Mouse (Mus musculus) gastrocnemius, postnatal 4 days (tissue): ENCODE measurements around the gene Tdrd1. TPM values are rescaled to one million over a fixed set of nuclear protein-coding genes. Genes with fewer than 3 reads are reported as not detected.
"Not testable (repeated sequence)": the region's sequence is repeated elsewhere in the genome, so short reads cannot be mapped to it uniquely, and the experiment has no call there.

Experiments used
- DNase-seq, 2 experiments: peaks; one replicate each; pipeline ENCODE4 v3.0.0; 2021 to 2022; ENCODE audit warnings: low spot score in 2 of 2, mixed read lengths in 2 of 2
- long read RNA-seq, 2 experiments: library from polyadenylated mRNA; stranded (forward); transcript quantifications; one replicate each; pipeline ENCODE4 v2.0.0; 2021
- total RNA-seq, 2 experiments: library from RNA; stranded (reverse); gene quantifications; 2 replicates each; pipeline ENCODE4 v1.2.3; 2021

The Tdrd1 gene
- total RNA-seq: under 1 TPM; 0.23 to 0.29 TPM
- long read RNA-seq, experiment 1, partial matches to known transcripts: 0 of 1 reads
- long read RNA-seq, experiment 1, other reads (novel, unspliced or antisense): 1 of 1 reads
- long read RNA-seq, experiment 2: 0 reads

- DNase-seq: no peak
These were observed at the start of gene Tdrd1 for GRCm38 (mm10) chr19:56826047-56826631. Tdrd1 (plus strand) TSS chr19:56826209.

GRCm38 (mm10) chr19:56776719-56777382 lies 49.2 kb upstream of the Tdrd1 start:
- peak in 1 of 2 experiments; percentile 50 for DNase-seq

- DNase-seq: not testable (repeated sequence)
These were observed 47.5 kb upstream of the Tdrd1 start for GRCm38 (mm10) chr19:56778532-56778931.

- DNase-seq: no peak
These were observed 38.1 kb upstream of the Tdrd1 start for GRCm38 (mm10) chr19:56787911-56788310.

GRCm38 (mm10) chr19:56788952-56789351 lies 37.1 kb upstream of the Tdrd1 start:
- DNase-seq: no peak

GRCm38 (mm10) chr19:56797376-56797775 lies 28.6 kb upstream of the Tdrd1 start:
- no peak for DNase-seq

GRCm38 (mm10) chr19:56800226-56800625 lies 25.8 kb upstream of the Tdrd1 start:
- DNase-seq: no peak

- DNase-seq: no peak
These were observed 24.9 kb upstream of the Tdrd1 start for GRCm38 (mm10) chr19:56800930-56801655.

GRCm38 (mm10) chr19:56801656-56802351 lies 24.2 kb upstream of the Tdrd1 start:
- no peak for DNase-seq

- DNase-seq: no peak
These were observed 23.7 kb upstream of the Tdrd1 start for GRCm38 (mm10) chr19:56802352-56802746.

GRCm38 (mm10) chr19:56805366-56805765 lies 20.6 kb upstream of the Tdrd1 start:
- no peak for DNase-seq

GRCm38 (mm10) chr19:56807122-56807521 lies 18.9 kb upstream of the Tdrd1 start:
- no peak for DNase-seq

GRCm38 (mm10) chr19:56808771-56809170 lies 17.2 kb upstream of the Tdrd1 start:
- no peak for DNase-seq

- no peak for DNase-seq
These were observed 15.3 kb upstream of the Tdrd1 start for GRCm38 (mm10) chr19:56810641-56811146.

- peak; percentile 31 to 64 for DNase-seq
These were observed 14.4 kb upstream of the Tdrd1 start for GRCm38 (mm10) chr19:56811590-56811989.

- no peak for DNase-seq
These were observed 12.6 kb upstream of the Tdrd1 start for GRCm38 (mm10) chr19:56813360-56813759.

GRCm38 (mm10) chr19:56817851-56818526 lies 8.0 kb upstream of the Tdrd1 start:
- peak; percentile 48 to 75 for DNase-seq

- no peak for DNase-seq
These were observed 4.8 kb upstream of the Tdrd1 start for GRCm38 (mm10) chr19:56821040-56821797.

- DNase-seq: peak; percentile 94 to 97
These were observed 4.1 kb upstream of the Tdrd1 start, which contains the start of gene Ccdc186 for GRCm38 (mm10) chr19:56821798-56822447. Ccdc186 (minus strand) TSS chr19:56822190.
